Mouse (Mus musculus) hindbrain, postnatal 0 days (tissue): ENCODE results near the gene 4930544G11Rik. TPM values are rescaled to one million over a fixed set of nuclear protein-coding genes. Genes with fewer than 3 reads are reported as not detected.

Experiments used
- ATAC-seq: fragments of 200-750 bp; cut with Nextera tagmentation; 2 replicates; pipeline ENCODE4 v1.8.0; 2017; ENCODE audit warnings: mild to moderate bottlenecking, moderate TSS enrichment, moderate library complexity
- DNase-seq: peaks from one replicate; pipeline ENCODE4 v3.0.0-alpha.2; 2015; ENCODE audit warnings: low spot score
- H3K27ac ChIP-seq: fragments of 300-500 bp; sonication (generic); 2 replicates; pipeline ENCODE4 v1.5.1; 2014; ENCODE audit warnings: mild to moderate bottlenecking
- H3K27me3 ChIP-seq: fragments of 300-500 bp; sonication (generic); 2 replicates; pipeline ENCODE4 v1.6.1; 2014; ENCODE audit warnings: low read length, mixed read lengths; ENCODE audit not compliant: insufficient read depth
- H3K36me3 ChIP-seq: fragments of 300-500 bp; sonication (generic); 2 replicates; pipeline ENCODE4 v1.6.1; 2014; ENCODE audit warnings: low read length, mixed read lengths; ENCODE audit not compliant: insufficient read depth
- H3K4me1 ChIP-seq: fragments of 300-500 bp; sonication (generic); 2 replicates; pipeline ENCODE4 v1.6.1; 2014; ENCODE audit warnings: antibody characterized with exemption, low read length, mixed read lengths; ENCODE audit not compliant: insufficient read depth
- H3K4me2 ChIP-seq: fragments of 300-500 bp; sonication (generic); 2 replicates; pipeline ENCODE4 v1.6.1; 2014; ENCODE audit warnings: low read depth, mild to moderate bottlenecking, low read length, moderate library complexity, mixed read lengths
- H3K4me3 ChIP-seq: fragments of 300-500 bp; sonication (generic); 2 replicates; pipeline ENCODE4 v1.5.1; 2014; ENCODE audit warnings: low read length
- H3K9ac ChIP-seq: fragments of 300-500 bp; sonication (generic); replicated peaks from 2 replicates; pipeline ENCODE4 v1.6.1; 2014; ENCODE audit warnings: mild to moderate bottlenecking, low read length, moderate library complexity, mixed read lengths
- H3K9me3 ChIP-seq: fragments of 300-500 bp; sonication (generic); 2 replicates; pipeline ENCODE4 v1.6.1; 2016; ENCODE audit warnings: low read length, mixed read lengths
- CTCF ChIP-seq: IDR thresholded peaks from 2 replicates; pipeline ENCODE4 v1.5.1; 2016; ENCODE audit warnings: antibody characterized with exemption, control low read depth, low read depth
- WGBS: fragments of 180-500 bp; shearing (Covaris S2); extraction: QIAGEN DNeasy Blood & Tissue Kit; methylation state at CpG from one replicate; pipeline ENCODE4 v1.1.7; 2014; 5-methylcytosine and 5-hydroxymethylcytosine counted together
- polyA plus RNA-seq: library from polyadenylated mRNA; unstranded; fragments of >200 nt; fragmentation: Nextera tagmentation; extraction: Ambion mirVana; gene quantifications from 2 replicates; pipeline ENCODE4 v1.2.1, GENCODE M21; 2015
- total RNA-seq: library from RNA; depleted of rRNA; stranded (reverse); fragments of >200 nt; gene quantifications from 2 replicates; pipeline ENCODE4 v1.2.3, GENCODE M21; 2014

Gene 4930544G11Rik
- total and polyA plus RNA-seq, 2 experiments from 2014 or later = not detected

DNA sequence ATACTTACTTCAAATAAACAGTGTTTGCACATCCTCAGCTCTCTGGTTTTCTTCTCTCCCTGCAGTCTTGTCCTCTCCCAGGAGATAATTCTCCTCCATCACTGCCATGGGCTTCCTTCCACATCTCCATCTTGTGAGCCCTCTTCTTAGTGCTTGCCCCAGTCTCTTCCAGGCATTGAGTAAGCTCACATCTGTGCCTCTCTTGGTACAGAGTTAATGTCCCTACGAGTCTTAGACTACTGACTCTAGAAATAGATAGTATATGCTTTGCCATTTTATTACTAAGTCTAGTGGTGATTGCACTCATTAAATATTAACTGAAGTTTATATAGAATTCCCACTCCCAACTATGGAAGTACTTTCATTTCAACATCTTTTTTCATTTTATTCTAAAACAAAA, 19.6 kb upstream of the 4930544G11Rik start:
- Histone ChIP-seq H3K36me3 (no peaks in the 10 kb centered on the region), H3K9me3 (no peaks in the 10 kb centered on the region), H3K9ac (no peak overlapping the region), H3K27ac (no peak overlapping the region), H3K4me2 (no peak overlapping the region), H3K4me1 (no peaks in the 10 kb centered on the region), H3K27me3 (no peaks in the 10 kb centered on the region), H3K4me3 (no peak overlapping the region)
- ATAC-seq (no peak), DNase-seq (no peak)
- no peak for TF ChIP-seq CTCF
- 20% methylated on average over 1 of the region's 1 CpGs for WGBS

DNA sequence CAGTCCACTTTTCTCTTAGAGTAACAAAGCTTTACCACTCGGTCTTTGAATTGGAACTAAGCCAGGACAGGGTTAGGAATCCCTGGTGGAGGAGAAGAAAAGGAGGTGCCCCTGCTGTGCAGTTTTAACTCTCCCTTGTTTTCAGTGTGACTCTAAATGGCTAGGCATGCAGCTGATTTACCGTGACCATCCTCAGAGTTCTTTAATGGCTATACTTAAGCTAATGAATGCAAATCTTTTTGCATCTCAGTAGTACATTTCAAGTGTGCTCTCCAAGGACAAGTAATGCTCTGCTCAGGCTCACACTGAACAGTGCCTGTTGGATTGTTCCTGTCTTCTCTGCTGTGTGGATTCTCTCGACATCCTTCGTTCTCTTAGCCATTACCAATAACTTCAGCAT, 19.2 kb upstream of the 4930544G11Rik start:
- TF ChIP-seq CTCF = no peak
- Histone ChIP-seq H3K4me3 (no peak overlapping the region), H3K27me3 (no peaks in the 10 kb centered on the region), H3K36me3 (no peaks in the 10 kb centered on the region), H3K9ac (no peak overlapping the region), H3K9me3 (no peaks in the 10 kb centered on the region), H3K4me2 (no peak overlapping the region), H3K27ac (no peak overlapping the region), H3K4me1 (no peaks in the 10 kb centered on the region)
- ATAC-seq (peak; percentile 63), DNase-seq (peak; percentile 35)
- WGBS = 9% methylated on average over 4 of the region's 4 CpGs

DNA sequence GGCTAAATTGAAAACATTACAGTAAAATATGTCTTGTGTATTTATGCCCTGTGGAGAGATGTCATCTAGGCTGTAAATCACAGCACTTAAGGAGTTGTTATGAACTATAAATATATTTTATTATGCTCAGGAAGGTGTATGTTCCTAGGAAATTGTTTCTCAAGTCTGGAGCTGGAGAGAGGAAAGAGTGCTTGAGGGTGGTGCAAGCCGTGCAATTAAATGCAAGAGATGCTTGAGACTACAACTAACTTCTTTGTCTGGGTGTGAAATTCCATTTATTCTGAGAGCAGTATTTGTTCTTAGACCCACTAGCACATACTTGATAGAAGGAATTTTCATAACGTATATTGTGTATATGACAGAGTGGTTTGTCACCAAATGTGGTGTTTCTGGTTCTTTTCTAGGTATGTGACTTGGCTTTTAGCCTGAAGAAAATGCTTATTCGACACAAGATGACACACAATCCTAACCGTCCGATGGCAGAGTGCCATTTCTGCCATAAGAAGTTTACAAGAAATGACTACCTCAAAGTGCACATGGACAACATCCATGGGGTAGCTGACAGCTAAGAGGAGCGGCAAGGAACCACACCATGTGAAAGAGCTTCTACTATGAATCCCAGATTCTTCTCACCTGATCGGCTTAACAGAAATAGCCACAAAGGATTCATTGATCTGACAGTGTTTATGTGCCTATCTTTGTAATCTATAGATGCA, 16.7 kb upstream of the 4930544G11Rik start:
- H3K27me3 ChIP-seq = no peaks in the 10 kb centered on the region
- no peak overlapping the region for H3K4me3 ChIP-seq
- DNase-seq (no peak), ATAC-seq (no peak)
- H3K9me3 ChIP-seq = no peaks in the 10 kb centered on the region
- no peaks in the 10 kb centered on the region for H3K36me3 ChIP-seq
- no peak overlapping the region for H3K4me2 ChIP-seq
- H3K27ac ChIP-seq = no peak overlapping the region
- WGBS = 84% methylated on average over 7 of the region's 7 CpGs
- no peak for TF ChIP-seq CTCF
- no peaks in the 10 kb centered on the region for H3K4me1 ChIP-seq
- no peak overlapping the region for H3K9ac ChIP-seq

DNA sequence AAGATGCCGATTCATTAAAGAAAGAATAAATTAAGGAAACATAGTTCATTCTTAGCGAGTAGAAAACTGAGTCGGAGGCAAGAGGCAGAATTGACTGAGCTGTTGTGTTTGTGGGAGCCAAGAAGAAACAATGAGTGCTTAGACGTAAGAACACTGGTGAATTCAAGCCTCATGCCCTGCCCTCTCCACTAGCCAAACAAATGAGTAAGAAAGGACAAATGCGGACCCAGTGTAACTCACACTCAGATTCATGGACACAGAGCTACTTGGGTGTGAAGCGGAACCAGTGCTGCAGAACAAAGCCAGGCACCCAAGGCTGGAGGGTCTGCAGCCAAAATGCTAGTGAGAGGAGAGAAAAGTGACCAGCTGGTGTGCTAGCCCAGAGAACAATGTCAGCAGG, 1.9 kb upstream of the 4930544G11Rik start:
- Histone ChIP-seq H3K4me3 (no peak overlapping the region), H3K27ac (no peak overlapping the region), H3K9me3 (no peaks in the 10 kb centered on the region), H3K27me3 (no peaks in the 10 kb centered on the region), H3K4me2 (no peak overlapping the region), H3K4me1 (no peaks in the 10 kb centered on the region), H3K36me3 (no peaks in the 10 kb centered on the region), H3K9ac (no peak overlapping the region)
- ATAC-seq = peak; percentile 32; the same call in 1 of the 2 replicates
- no peak for TF ChIP-seq CTCF
- 57% methylated on average over 6 of the region's 6 CpGs for WGBS
- DNase-seq = peak; percentile 4

DNA sequence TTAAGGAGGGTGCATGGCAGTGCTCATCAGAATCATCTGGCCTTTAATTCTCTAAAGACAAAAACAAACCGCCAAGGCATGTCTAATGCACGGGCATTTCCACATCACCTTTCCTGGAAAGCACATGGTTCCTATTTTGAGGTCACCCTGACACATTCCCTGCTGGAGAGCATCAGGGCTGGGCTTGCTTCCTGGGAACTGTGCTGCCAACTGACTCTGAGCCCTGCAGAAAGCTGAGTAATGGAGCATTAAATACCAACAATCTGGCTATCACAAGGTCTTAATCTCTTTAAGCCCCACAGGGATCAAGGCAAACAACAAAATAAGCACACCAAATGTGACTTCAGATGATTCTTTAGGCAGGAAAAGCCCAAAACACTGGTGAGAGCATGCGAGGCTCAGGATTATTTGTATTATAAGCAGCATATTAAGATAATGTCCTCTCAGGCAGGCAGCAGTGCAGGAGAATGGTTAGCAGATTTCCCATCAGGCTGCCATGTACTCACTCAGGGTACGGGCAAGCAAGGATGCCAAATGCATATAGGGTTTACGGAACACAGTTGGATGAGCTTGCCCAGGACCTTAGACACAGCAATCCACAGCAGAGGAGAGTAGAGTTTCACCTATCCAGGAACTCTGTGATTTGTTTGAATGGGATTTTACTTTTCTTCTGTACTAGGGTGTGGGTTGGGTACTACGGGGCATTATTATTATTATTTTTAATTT, 17.1 kb downstream of the 4930544G11Rik start:
- H3K4me2 ChIP-seq = no peak overlapping the region
- ATAC-seq (peak; percentile 83), DNase-seq (peak; percentile 56)
- H3K27ac ChIP-seq = 0 out of 2 replicates have a peak overlapping the region, but pooled peaks have one; percentile 27
- no peak for TF ChIP-seq CTCF
- no peak overlapping the region for H3K4me3 ChIP-seq
- no peaks in the 10 kb centered on the region for H3K27me3 ChIP-seq
- H3K4me1 ChIP-seq = no peaks in the 10 kb centered on the region
- no peak overlapping the region for H3K9ac ChIP-seq
- WGBS = 51% methylated on average over 6 of the region's 6 CpGs
- no peaks in the 10 kb centered on the region for H3K36me3 ChIP-seq
- H3K9me3 ChIP-seq = no peaks in the 10 kb centered on the region

DNA sequence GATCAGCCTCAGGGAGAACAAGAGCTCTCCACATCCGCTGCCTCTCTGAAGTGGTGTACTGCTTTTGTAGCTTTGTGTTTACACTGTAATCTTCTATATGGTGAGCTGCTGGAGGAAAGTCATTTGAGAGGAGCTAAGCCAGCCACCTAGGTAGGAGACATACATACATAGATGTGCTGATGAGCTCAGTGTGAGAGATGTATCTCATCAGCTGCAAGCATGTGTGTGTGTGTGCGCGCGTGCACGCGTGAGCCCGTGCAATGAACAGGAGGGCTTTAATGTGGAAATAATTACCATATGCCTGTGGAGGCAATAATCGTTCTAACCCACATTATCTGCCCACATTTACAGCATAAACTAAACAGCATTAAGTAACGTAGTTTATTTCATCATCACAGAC, 18.0 kb downstream of the 4930544G11Rik start:
- DNase-seq (peak; percentile 11), ATAC-seq (peak; percentile 56; the same call in 1 of the 2 replicates)
- Histone ChIP-seq H3K9ac (no peak overlapping the region), H3K4me2 (peak overlapping the region; percentile 10; the same call in 1 of the 2 replicates), H3K27me3 (no peaks in the 10 kb centered on the region), H3K36me3 (no peaks in the 10 kb centered on the region), H3K4me1 (no peaks in the 10 kb centered on the region), H3K9me3 (no peaks in the 10 kb centered on the region; the same call in 1 of the 2 replicates), H3K4me3 (no peak overlapping the region), H3K27ac (no peak overlapping the region; the same call in 1 of the 2 replicates)
- 68% methylated on average over 9 of the region's 9 CpGs for WGBS
- TF ChIP-seq CTCF = no peak
